Mouse (Mus musculus): ENCODE measurements at regions not wholly inside any gene's neighbourhood (a gene's known extent, or its start where the extent isn't known, plus 50 kb on each side); places are given as distances from the start of the nearest gene placed in this dataset.

GRCm38 (mm10) chr6:76825953-76826352, 328.4 kb upstream of the Gm9008 start:
- DNase-seq: no peak

GRCm38 (mm10) chr6:76802969-76803368, 305.4 kb upstream of the Gm9008 start:
- no peak for DNase-seq

- DNase-seq: no peak
These were observed 282.6 kb upstream of the Gm9008 start for GRCm38 (mm10) chr6:76780168-76780567.

GRCm38 (mm10) chr6:76778201-76778600, 280.6 kb upstream of the Gm9008 start:
- DNase-seq: no peak

GRCm38 (mm10) chr6:76777080-76777479, 279.5 kb upstream of the Gm9008 start:
- DNase-seq: no peak

GRCm38 (mm10) chr6:76763852-76764251, 266.3 kb upstream of the Gm9008 start:
- DNase-seq: no peak

GRCm38 (mm10) chr6:76754867-76755266, 257.3 kb upstream of the Gm9008 start:
- DNase-seq: peak; percentile 5

Measured in liver (tissue).